Mouse (Mus musculus) CH12F3 (cell line): ENCODE data around the gene Kank3.
"Not testable (repeated sequence)": the region's sequence is repeated elsewhere in the genome, so short reads cannot be mapped to it uniquely, and the experiment has no call there.

Source experiments
- in situ Hi-C: fragments of 300-500 bp; cut with MboI; formaldehyde crosslinking; loops from 2 replicates; pipeline ENCODE4 v1.14.3; 2020; ENCODE audit warnings: low sequenced_read_pairs

Gene Kank3

DNA sequence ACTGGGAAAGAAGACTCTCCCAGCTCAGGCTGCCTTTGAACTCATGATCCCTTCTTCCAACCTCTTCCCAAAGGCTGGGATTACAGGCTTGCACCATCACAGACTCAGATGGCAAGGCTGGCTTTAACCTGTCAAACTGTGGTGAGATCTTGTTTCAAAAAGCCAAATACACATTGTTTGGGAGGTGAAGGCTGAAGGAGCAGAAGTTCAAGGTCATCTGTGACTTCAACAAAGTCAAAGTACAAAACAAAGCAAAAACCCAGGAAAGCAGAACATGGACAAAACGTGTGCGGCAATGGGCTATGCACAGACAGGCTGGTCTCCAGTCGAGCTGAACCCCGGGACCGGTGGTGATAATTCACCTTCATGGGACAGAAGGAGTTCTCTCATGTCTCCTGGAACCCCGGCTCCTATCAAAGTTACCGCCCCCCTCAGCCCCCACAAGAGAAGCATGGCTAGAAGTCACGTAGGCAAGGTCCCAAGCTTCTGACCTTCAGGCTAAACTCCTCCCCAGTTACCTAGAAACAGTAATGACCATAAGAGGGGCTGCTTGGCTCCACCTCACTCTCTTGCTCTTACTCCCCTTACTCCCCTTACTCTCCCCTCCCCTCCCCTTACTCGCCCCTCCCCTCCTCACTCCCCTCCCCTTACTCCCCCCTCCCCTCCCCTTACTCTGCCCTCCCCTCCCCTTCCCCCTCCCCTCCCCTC is 3.0 kb upstream of the Kank3 start:
- in situ Hi-C loops: no loop called here

GRCm38 (mm10) chr17:33808192-33808591 is 2.1 kb upstream of the Kank3 start:
- in situ Hi-C loops: no loop called here

GRCm38 (mm10) chr17:33811142-33811516 is 810 bp downstream of the Kank3 start:
- in situ Hi-C loops: no loop called here

DNA sequence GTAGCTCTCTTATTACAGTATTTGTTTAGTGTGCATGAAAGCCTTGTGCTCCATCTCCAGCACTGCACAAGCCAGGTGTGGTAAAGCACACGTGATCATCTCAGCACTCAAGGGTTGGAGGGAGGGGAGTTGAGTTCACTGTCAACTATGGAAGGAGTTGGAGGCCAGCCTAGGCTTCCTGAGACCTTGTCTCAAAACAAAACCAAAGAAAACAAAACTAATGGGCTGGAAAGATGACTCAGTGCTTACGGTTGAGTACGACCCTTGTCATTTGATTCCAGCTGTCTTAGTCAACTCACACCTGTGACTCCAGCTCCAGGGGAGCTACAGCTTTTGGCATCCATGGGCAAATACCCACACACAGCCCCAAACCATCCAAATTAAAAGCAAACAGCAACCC is 2.2 kb downstream of the Kank3 start:
- in situ Hi-C loops: no loop called here

- in situ Hi-C loops: no loop called here
Observed at GRCm38 (mm10) chr17:33812990-33813389, 2.7 kb downstream of the Kank3 start.

DNA sequence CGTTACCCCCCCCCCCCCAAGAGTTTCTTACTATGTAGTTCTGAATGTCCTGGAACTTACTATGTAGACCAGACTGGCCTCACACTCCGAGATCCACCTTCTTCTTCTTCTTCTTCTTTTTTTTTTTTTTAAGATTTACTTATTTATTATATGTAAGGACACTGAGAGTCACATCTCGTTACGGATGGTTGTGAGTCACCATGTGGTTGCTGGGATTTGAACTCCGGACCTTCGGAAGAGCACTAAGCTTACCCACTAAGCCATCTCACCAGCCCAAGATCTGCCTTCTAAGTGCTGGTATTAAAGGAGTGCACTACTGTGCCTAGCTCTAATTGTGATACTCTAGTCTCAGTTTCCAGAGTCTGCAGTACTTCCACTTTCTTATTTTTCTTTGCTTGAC is 5.1 kb downstream of the Kank3 start:
- in situ Hi-C loops: no loop called here

GRCm38 (mm10) chr17:33816612-33817011 is 6.3 kb downstream of the Kank3 start:
- in situ Hi-C loops: no loop called here

- in situ Hi-C loops: no loop called here
Observed at GRCm38 (mm10) chr17:33817184-33817968, 7.1 kb downstream of the Kank3 start.

DNA sequence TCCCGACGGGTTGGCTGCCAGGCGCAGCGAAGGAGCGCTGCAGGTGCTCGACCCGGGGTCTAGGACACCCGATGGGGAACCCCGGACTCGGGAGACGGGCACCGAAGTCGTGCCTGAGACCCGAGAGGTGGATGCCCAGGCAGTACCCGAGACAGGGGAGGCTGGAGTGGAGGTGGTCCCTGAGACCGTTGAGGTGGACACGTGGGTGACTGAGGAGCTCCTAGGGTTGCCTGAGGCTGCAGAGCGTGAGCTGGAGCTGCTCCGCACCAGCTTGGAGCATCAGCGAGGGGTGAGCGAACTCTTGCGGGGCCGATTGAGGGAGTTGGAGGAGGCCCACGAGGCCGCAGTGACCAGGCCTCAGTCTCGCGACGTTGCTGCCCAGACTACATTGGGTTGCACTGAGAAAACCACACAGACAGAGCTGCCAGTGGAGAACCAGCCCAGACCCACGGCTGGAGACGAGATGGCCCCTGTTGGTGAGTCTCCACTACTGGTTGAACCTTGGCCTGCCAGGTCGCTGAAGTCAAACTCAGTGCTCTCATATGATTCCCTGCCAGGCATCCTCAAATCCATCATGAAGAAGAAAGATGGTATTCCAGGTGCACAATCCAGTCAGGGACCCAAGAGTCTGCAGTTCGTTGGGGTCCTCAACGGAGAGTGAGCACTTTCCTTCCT is 7.8 kb downstream of the Kank3 start:
- in situ Hi-C loops: no loop called here

DNA sequence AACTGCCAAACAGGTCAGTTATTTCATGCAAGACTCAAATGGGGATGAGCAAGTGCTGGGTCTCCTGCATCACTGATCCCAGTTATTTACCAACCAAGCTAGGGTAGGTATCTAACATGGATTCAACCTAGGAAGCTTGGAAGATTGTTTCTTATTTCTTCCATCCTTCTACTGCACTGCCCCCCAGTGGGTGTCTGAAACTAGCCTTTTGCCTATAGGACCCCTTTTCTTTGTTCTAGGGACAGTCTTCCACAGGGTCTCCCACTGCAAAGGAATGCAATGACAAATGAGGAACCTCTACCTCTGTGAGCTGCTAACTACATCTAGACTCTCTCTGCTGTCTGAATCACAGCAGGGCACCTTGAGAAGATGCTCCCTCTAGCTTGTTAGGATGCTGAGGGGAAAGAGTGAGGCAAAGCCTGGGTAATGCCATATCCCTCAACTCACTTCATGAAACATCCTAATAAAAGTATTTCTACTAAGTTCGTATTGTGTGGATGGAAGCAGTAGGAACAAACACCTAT is 12.2 kb downstream of the Kank3 start:
- in situ Hi-C loops: no loop called here

DNA sequence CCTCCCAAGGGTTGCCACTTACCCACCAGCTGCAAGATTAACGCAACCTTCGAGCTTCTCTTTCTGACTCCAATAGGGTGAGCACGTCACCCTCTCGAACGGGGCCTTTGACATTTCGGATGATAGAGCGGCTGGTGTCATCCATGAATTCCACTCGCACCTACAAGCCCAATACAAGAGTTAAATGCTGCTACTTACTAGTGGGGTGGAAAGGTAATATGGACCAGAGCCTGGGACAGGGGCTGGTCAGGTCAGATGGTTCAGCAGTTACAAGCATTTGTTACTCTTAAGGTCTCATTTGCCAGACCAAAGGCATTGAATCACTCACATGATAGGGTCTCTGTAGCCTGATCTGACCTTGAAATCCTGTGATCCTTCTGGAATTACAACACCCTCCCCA is 12.9 kb downstream of the Kank3 start:
- in situ Hi-C loops: not testable (repeated sequence)

DNA sequence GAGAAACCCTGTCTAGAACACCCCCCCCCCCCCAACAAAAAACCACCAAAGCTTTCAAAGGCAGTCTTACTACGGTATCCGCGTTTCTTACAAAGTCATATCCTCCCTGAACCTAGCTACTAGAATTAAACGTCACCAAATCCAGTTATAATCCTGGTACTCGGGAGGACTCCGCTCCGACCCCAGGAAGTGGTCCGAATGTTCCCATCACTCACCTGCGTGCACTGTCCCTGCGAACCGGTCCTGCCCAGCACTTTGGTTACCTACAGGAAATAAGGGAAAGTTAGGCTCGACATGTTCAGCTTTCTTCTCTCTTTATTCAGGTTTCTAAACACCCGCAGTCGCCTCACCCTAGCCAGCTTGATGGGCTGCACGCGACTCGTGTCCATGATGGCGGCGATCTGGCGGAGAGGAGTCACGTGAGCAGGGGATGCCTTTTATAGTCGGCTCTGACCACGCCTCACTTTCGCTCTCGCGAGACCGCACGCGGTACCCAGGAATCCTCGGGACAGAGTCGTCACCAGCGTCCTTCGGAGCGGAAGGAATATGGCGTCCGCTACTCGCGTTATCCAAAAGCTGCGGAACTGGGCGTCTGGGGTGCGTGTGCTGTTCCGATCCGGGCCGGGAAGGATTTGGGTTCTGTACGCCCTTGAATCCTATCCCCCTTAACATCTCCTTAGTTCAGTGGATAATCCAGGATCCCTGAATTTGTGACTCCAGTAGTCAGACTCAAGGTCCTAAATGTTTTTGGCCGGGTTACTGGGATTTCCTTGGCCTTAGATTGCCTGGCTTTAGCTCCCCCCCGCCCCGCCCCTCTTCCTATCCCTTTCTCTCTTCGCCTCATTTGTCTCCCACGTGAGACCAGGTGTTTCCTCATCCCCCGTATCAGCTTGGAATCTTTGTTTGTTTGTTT is 14.0 kb downstream of the Kank3 start, which contains the start of the genes Rps28 and Ndufa7:
Gene Rps28, minus strand, starts transcription at position 479 of the 913 bp plus-strand sequence.
Gene Ndufa7, plus strand, starts transcription at position 489 of the 913 bp plus-strand sequence.
- in situ Hi-C loops: no loop called here

GRCm38 (mm10) chr17:33824997-33825330 is 14.6 kb downstream of the Kank3 start:
- in situ Hi-C loops: not testable (repeated sequence)

GRCm38 (mm10) chr17:33825462-33825861 is 15.1 kb downstream of the Kank3 start:
- in situ Hi-C loops: no loop called here

DNA sequence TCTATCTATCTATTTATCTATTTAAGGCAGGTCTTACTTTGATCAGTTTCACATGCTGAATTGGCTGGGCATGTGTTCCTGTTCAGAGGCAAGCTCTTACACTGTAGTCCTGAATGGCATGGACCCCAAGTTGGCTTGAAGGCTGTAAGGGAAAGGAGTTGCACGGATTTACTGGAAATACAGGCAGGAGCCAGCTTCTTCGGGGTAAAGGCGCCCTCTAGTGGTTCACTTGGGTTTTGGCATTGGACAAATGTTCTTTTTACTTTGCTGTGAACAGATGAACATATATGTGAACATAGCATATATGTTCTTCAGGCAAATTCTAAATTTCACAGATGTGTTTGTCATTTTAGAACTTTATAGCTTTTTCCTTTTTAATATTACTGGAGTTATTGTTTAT is 16.5 kb downstream of the Kank3 start:
- in situ Hi-C loops: no loop called here

- in situ Hi-C loops: no loop called here
Observed at GRCm38 (mm10) chr17:33828892-33829291, 18.6 kb downstream of the Kank3 start.

DNA sequence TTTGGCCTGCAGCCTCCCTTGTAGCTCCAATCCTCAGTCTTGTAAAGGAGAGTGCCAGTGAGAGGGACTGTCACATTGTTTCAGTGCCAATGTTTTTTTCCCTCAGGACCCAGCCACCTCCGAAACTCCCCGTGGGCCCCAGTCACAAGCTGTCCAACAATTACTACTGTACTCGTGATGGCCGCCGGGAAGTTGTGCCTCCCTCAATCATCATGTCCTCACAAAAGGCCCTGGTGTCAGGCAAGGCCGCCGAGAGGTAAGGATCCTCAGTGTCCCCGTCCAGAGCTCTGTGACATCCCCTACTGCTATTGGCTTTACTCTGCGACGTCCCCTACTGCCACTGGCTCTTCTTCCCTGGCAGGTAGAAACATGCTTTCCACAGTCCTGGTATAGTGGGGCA is 19.2 kb downstream of the Kank3 start:
- in situ Hi-C loops: no loop called here

DNA sequence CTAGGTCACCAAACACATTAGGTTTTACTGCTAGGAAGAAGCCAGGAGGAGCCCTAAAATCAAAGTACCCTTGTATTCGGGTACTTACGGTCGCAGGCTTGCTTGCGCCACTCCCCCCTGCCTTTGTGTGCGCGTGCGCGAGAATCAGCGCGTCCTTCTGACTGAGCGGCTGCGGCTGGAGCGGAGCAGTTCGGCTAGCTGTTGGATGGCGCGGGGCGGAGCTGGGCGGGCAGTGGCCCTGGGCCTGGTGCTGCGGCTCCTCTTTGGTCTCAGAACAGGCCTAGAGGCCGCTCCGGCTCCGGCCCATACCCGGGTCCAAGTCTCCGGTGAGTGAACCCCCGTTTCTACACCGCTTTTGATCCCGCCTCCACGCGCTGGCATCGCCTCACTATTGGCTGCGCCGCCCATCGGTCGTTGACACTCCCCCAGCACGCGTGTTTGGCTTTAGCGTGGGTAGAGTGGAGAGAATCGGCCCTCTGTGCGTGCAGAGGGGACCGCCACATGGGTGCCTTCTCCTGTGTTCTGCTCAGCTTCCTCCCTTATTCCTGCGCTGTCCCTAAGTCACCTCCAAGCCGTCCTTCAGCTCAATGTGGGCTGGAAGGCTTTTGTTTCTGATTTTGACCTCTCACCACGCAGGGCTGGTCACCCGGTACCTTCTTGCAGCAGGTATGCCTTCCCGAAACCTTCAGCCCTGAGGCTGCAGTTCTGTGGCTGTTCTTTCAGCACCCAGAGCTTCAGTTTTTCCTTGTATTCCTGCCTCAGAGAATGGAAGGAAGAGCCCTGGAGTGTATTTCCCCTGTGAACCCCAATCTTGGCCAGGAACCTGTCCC is 32.9 kb downstream of the Kank3 start, which contains the start of gene Cd320:
Gene Cd320, plus strand, starts transcription at position 126 of the 830 bp plus-strand sequence.
- in situ Hi-C loops: no loop called here

GRCm38 (mm10) chr17:33844196-33844595 is 33.9 kb downstream of the Kank3 start:
- in situ Hi-C loops: no loop called here

DNA sequence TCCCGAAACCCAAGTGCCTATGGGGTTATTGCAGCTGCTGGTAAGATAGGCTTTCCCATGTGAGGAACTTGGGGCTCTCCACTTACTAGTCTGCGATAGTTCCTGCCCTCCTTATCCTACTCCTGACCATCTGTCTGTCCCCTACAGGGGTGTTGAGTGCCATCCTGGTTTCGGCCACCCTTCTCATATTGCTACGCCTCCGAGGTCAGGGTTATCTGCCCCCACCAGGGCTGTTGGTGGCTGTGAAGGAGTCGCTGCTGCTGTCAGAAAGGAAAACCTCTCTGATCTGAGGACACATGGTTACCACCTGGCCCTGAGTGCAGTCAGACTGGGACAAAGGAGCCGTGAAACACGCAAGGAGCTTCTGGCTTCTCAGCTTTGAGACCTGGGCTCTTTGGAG is 37.8 kb downstream of the Kank3 start:
- in situ Hi-C loops: no loop called here
